Mouse (Mus musculus) olfactory bulb, adult 2 months (tissue): ENCODE measurements at regions not wholly inside any gene's neighbourhood (a gene's known extent, or its start where the extent isn't known, plus 50 kb on each side); places are given as distances from the start of the nearest gene placed in this dataset.

Experiments
- CTCF ChIP-seq: fragments of 200-500 bp; IDR thresholded peaks from 2 replicates; pipeline ENCODE4 v1.5.1; 2012; ENCODE audit warnings: low read depth, mild to moderate bottlenecking, low read length, moderate library complexity; ENCODE audit not compliant: insufficient read depth
- POLR2A ChIP-seq: fragments of 200-500 bp; IDR thresholded peaks from 2 replicates; pipeline ENCODE4 v1.6.1; 2012; ENCODE audit warnings: mild to moderate bottlenecking, low read depth, low read length, moderate library complexity; ENCODE audit not compliant: insufficient read depth

GRCm38 (mm10) chr6:68736068-68736467, 1200.5 kb upstream of the Tacstd2 start:
- TF ChIP-seq POLR2A (no peak), CTCF (no peak)
